Mouse (Mus musculus): ENCODE measurements around the gene Pkd1. TPM values are rescaled to one million over a fixed set of nuclear protein-coding genes. Genes with fewer than 3 reads are reported as not detected.

Pkd1 gene
- polyA plus RNA-seq, 1 experiment from 2014 or later = 12.3 TPM

DNA sequence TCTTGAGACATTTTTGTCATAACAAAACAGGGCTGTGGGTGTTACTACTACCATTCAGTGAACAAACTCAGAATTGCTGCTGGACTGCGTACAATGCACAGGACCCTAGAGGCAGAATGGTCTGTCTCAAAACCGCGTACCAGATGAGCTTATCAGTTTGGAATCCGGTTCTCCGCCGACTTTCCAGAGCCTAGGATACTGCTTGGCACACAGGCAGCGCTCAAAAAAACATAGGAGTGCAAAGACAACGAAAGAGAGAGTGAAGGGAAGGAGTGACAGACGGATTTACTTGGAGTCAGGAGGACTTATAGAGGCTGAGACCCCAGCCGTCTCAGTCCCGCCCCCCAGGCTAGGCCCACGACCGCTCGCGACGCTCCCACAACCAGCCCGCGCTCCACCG lies 22.3 kb upstream of the Pkd1 start:
- Histone ChIP-seq H3K36me3 (peaks cover 31% of the 10 kb centered on the region), H3K27ac (peak overlapping the region; percentile 93), H3K4me1 (peaks cover 49% of the 10 kb centered on the region), H3K4me3 (peak overlapping the region; percentile 92), H3K9me3 (no peaks in the 10 kb centered on the region), H3K27me3 (ENCODE audit: insufficient read depth, poor library complexity, severe bottlenecking) (0 out of 2 replicates have a peak, but pooled peaks cover 5% of the 10 kb centered on the region)
- DNase-seq (ENCODE audit: low spot score) = no peak
- WGBS = 0% methylated on average over 19 of the region's 19 CpGs

GRCm38 (mm10) chr17:24527723-24528559 lies 21.7 kb upstream of the Pkd1 start, which contains the start of gene Traf7:
Traf7 (minus strand) TSS chr17:24527938.
- WGBS = under 1% methylated on average over 40 of the region's 40 CpGs
- Histone ChIP-seq H3K4me3 (peak within 1 kb of the TSS; percentile 92), H3K27me3 (ENCODE audit: insufficient read depth, poor library complexity, severe bottlenecking) (0 out of 2 replicates have a peak, but pooled peaks cover 8% of the 10 kb centered on the region), H3K4me1 (peaks cover 55% of the 10 kb centered on the region), H3K36me3 (peaks cover 30% of the 10 kb centered on the region), H3K27ac (peak within 1 kb of the TSS; percentile 93), H3K9me3 (no peaks in the 10 kb centered on the region)
- peak; percentile 99 for DNase-seq (ENCODE audit: low spot score)

- H3K4me1 ChIP-seq = peaks cover 61% of the 10 kb centered on the region
- H3K4me3 ChIP-seq = peak overlapping the region; percentile 92
- H3K36me3 ChIP-seq = peaks cover 26% of the 10 kb centered on the region
- no peak for DNase-seq (ENCODE audit: low spot score)
- H3K27me3 ChIP-seq (ENCODE audit: insufficient read depth, poor library complexity, severe bottlenecking) = 0 out of 2 replicates have a peak, but pooled peaks cover 8% of the 10 kb centered on the region
- no peaks in the 10 kb centered on the region for H3K9me3 ChIP-seq
- WGBS = under 1% methylated on average over 8 of the region's 8 CpGs
- H3K27ac ChIP-seq = peak overlapping the region; percentile 88
Measured at GRCm38 (mm10) chr17:24528560-24528918, 21.1 kb upstream of the Pkd1 start.

- peak overlapping the region; percentile 92 for H3K4me3 ChIP-seq
- 0 out of 2 replicates have a peak, but pooled peaks cover 8% of the 10 kb centered on the region for H3K27me3 ChIP-seq (ENCODE audit: insufficient read depth, poor library complexity, severe bottlenecking)
- peak overlapping the region; percentile 88 for H3K27ac ChIP-seq
- H3K36me3 ChIP-seq = peaks cover 26% of the 10 kb centered on the region
- WGBS = 1% methylated on average over 4 of the region's 4 CpGs
- no peak for DNase-seq (ENCODE audit: low spot score)
- H3K4me1 ChIP-seq = peaks cover 63% of the 10 kb centered on the region
- H3K9me3 ChIP-seq = no peaks in the 10 kb centered on the region
Measured at GRCm38 (mm10) chr17:24529007-24529451, 20.6 kb upstream of the Pkd1 start.

GRCm38 (mm10) chr17:24529883-24530282 lies 19.8 kb upstream of the Pkd1 start:
- Histone ChIP-seq H3K27me3 (ENCODE audit: insufficient read depth, poor library complexity, severe bottlenecking) (0 out of 2 replicates have a peak, but pooled peaks cover 8% of the 10 kb centered on the region), H3K9me3 (no peaks in the 10 kb centered on the region), H3K36me3 (peaks cover 26% of the 10 kb centered on the region), H3K4me3 (peak overlapping the region; percentile 92), H3K27ac (peak overlapping the region; percentile 88), H3K4me1 (peaks cover 60% of the 10 kb centered on the region)
- WGBS = 23% methylated on average over 5 of the region's 5 CpGs
- DNase-seq (ENCODE audit: low spot score) = no peak

GRCm38 (mm10) chr17:24530361-24531050 lies 19.1 kb upstream of the Pkd1 start:
- 36% methylated on average over 8 of the region's 8 CpGs for WGBS
- H3K4me1 ChIP-seq = peaks cover 60% of the 10 kb centered on the region

DNA sequence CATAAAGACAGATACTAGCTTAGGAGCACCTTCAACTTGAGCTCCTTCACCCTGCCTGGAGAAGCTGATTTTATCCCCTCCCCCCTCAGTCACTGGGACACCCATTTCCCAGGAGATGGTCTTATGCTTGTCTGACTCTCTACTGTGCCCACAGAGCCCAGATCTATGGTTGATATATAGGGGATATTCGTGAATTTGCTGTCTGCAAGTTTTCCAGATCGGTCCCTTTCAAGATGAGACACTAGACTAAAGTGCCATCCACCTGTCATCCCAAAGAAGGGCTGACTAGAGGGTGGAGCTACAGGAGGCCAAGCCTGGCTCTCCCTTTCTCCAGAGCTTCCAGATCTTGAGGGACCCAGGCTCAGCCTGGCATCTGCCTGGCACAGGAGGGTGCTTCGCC lies 18.6 kb upstream of the Pkd1 start:
- Histone ChIP-seq H3K27me3 (ENCODE audit: insufficient read depth, poor library complexity, severe bottlenecking) (0 out of 2 replicates have a peak, but pooled peaks cover 8% of the 10 kb centered on the region), H3K36me3 (peaks cover 23% of the 10 kb centered on the region), H3K4me3 (no peak overlapping the region), H3K27ac (no peak overlapping the region), H3K9me3 (no peaks in the 10 kb centered on the region), H3K4me1 (peaks cover 60% of the 10 kb centered on the region)
- WGBS = 61% methylated on average over 3 of the region's 3 CpGs
- DNase-seq (ENCODE audit: low spot score) = no peak

More at GRCm38 (mm10) chr17:24530361-24531050, 19.1 kb upstream of the Pkd1 start:
- Histone ChIP-seq H3K4me3 (peak overlapping the region; percentile 92; the same call in 1 of the 2 replicates), H3K36me3 (peaks cover 24% of the 10 kb centered on the region), H3K9me3 (no peaks in the 10 kb centered on the region), H3K27me3 (ENCODE audit: insufficient read depth, poor library complexity, severe bottlenecking) (0 out of 2 replicates have a peak, but pooled peaks cover 8% of the 10 kb centered on the region), H3K27ac (peak overlapping the region; percentile 88; the same call in 1 of the 2 replicates)
- DNase-seq (ENCODE audit: low spot score) = no peak

GRCm38 (mm10) chr17:24532045-24532444 lies 17.6 kb upstream of the Pkd1 start:
- Histone ChIP-seq H3K27me3 (ENCODE audit: insufficient read depth, poor library complexity, severe bottlenecking) (0 out of 2 replicates have a peak, but pooled peaks cover 8% of the 10 kb centered on the region), H3K36me3 (peaks cover 23% of the 10 kb centered on the region), H3K4me1 (peaks cover 51% of the 10 kb centered on the region), H3K9me3 (no peaks in the 10 kb centered on the region), H3K27ac (no peak overlapping the region), H3K4me3 (no peak overlapping the region)
- 67% methylated on average over 7 of the region's 7 CpGs for WGBS
- no peak for DNase-seq (ENCODE audit: low spot score)

DNA sequence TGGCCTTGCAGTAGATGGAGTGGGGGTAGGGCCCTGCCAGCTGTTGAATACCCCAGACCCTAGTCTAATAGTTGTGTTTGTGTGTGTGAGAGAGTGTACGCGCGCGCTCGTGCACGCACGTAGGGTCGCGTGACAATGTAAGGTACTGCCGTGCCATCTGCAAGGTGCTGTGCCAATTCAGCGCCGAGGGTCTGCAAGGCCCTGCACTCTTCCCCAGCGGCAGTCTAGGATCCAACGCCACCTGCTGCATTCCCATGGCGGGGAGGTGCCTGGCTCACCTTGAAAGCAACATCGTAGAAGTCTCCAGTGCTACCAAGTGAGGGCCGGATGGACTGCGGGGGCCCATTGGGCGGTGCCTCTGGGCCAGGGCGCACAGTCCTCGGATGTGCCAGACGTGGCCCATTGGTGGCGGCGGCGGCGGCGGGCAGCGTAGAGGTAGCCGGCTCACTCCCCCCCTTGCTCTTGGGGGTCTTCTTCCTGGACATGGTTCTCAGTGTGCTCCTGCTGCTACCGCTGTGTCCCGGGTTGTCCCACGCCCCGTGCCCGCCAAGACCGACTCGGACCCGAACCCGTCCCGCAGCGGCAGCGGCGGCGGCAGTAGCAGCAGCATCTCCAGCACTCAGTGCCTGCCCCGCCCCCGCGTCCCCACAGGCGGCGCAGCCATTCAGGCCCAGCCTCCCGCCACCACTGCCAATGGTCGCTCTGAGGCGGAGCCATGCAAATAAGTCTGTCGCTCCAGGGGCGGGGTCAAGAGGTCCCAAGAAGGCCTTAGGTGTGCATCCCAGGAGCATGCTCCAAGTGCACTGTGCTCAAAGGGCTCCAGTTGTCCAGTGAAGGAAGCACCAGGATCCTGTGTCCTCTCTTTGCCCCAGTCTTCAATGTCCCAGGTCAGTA lies 16.3 kb upstream of the Pkd1 start:
- H3K4me1 ChIP-seq = peaks cover 54% of the 10 kb centered on the region
- 0 out of 2 replicates have a peak, but pooled peaks cover 8% of the 10 kb centered on the region for H3K27me3 ChIP-seq (ENCODE audit: insufficient read depth, poor library complexity, severe bottlenecking)
- H3K4me3 ChIP-seq = peak overlapping the region; percentile 62
- WGBS = 5% methylated on average over 53 of the region's 53 CpGs
- peak overlapping the region; percentile 67 for H3K27ac ChIP-seq
- peaks cover 23% of the 10 kb centered on the region for H3K36me3 ChIP-seq
- no peaks in the 10 kb centered on the region for H3K9me3 ChIP-seq
- DNase-seq (ENCODE audit: low spot score) = peak; percentile 96

DNA sequence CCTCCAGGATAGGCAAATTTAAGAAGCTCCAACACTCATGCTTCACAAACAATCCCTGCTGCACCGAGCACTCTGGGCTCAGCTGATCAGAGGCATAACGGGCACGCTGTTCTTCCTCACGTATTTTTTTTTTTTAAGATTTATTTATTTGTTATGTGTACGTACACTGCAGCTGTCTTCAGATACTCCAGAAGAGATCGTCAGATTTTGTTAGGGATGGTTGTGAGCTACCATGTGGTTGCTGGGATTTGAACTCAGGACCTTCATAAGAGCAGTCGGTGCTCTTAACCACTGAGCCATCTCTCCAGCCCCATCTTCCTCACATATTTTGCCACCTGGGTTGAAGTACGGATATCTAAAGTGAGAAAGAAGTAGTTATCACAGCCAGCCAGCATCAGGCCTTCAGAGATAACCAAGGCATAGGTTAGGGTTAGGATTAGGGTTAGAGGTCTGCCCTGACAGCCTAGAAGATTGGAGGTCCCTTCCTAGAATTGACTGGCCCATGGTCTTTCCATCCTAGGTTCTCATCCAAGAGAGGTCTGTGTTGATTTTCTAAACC lies 15.4 kb upstream of the Pkd1 start, which contains the start of gene Rab26:
TSS of gene Rab26 (minus strand) at position 51 of the 559 bp plus-strand sequence.
- DNase-seq (ENCODE audit: low spot score) = no peak
- Histone ChIP-seq H3K4me1 (peaks cover 50% of the 10 kb centered on the region), H3K4me3 (peak within 1 kb of the TSS; percentile 62), H3K27ac (peak within 1 kb of the TSS; percentile 67), H3K27me3 (ENCODE audit: insufficient read depth, poor library complexity, severe bottlenecking) (0 out of 2 replicates have a peak, but pooled peaks cover 8% of the 10 kb centered on the region), H3K9me3 (no peaks in the 10 kb centered on the region), H3K36me3 (peaks cover 19% of the 10 kb centered on the region)
- WGBS = 86% methylated on average over 8 of the region's 8 CpGs

DNA sequence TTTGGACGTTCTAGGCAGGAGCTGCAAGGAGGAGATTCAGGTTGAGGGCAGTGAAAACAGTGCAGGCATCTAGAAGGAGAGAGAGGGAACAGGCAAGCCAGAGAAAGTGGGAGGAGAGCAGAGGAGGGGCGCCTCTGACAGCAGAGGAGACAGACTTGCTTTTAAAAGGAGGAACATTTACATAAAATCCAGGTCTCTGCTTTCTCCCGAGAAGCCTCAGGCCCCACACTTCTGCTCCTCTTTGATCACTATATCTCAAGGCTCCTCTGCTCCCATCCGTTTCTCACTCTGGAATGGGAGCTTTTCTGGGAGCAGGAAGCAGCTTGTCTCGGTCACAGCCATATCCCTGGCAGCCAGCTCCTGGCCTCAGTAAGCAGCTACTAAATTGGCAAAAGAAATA lies 14.3 kb upstream of the Pkd1 start:
- WGBS = 50% methylated on average over 5 of the region's 5 CpGs
- no peaks in the 10 kb centered on the region for H3K9me3 ChIP-seq
- no peak overlapping the region for H3K27ac ChIP-seq
- H3K4me1 ChIP-seq = peaks cover 40% of the 10 kb centered on the region
- H3K36me3 ChIP-seq = peaks cover 10% of the 10 kb centered on the region
- 0 out of 2 replicates have a peak, but pooled peaks cover 8% of the 10 kb centered on the region for H3K27me3 ChIP-seq (ENCODE audit: insufficient read depth, poor library complexity, severe bottlenecking)
- no peak for DNase-seq (ENCODE audit: low spot score)
- H3K4me3 ChIP-seq = no peak overlapping the region
